Mouse (Mus musculus): Measurements from ENCODE around the gene Gm13420. TPM values are rescaled to one million over a fixed set of nuclear protein-coding genes. Genes with fewer than 3 reads are reported as not detected.
"Not testable (repeated sequence)": the region's sequence is repeated elsewhere in the genome, so short reads cannot be mapped to it uniquely, and the experiment has no call there.

Gene Gm13420
- not detected in 2 replicates for polyA plus RNA-seq (2014; fragmentation: Nextera tagmentation; extraction: Ambion mirVana)

DNA sequence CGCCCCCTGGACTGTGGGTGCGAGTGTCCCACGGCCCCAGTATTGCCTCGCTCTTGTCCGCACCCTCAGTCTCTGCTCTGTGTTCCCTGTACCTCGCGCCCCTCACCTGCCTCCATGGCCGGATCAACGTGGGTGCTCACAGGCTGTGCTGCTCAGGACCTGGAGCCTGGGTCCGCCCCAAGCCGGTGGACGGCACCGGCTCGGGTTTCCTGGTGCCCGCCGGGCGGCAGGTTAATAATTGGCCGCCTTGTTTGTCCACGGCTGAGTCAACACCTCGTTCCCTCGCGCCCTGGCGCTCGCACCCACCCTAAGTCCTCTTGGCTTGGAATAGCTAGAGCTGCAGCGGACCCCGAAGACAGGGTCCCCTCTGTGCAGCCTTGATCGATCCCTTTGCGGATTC is at the start of gene Gm13420:
TSS of gene Gm13420 (minus strand) at position 189 of the 400 bp plus-strand sequence.
- H3K4me1 ChIP-seq (replicated peaks; ENCODE audit: control insufficient read depth, insufficient read depth, low read length) = peaks cover 10% of the 10 kb centered on the region
- H3K9ac ChIP-seq (ENCODE audit: low read length) = no peak within 1 kb of the TSS; the same call in 1 of the 2 replicates
- no peak within 1 kb of the TSS for H3K27ac ChIP-seq (ENCODE audit: low read depth, low read length)
- ATAC-seq (replicated peaks; ENCODE audit: low FRiP score) (no peak), DNase-seq (ENCODE audit: low spot score) (no peak)
- peaks cover 48% of the 10 kb centered on the region for H3K27me3 ChIP-seq (ENCODE audit: control insufficient read depth, insufficient read depth, low read length)
- peak within 1 kb of the TSS; percentile 31; the same call in 1 of the 2 replicates for H3K4me2 ChIP-seq (ENCODE audit: low read depth, low read length, severe bottlenecking)
- no peaks in the 10 kb centered on the region for H3K36me3 ChIP-seq (ENCODE audit: control insufficient read depth, insufficient read depth, low read length)
- no peak within 1 kb of the TSS for H3K4me3 ChIP-seq (ENCODE audit: low read depth, low read length)
- no peaks in the 10 kb centered on the region for H3K9me3 ChIP-seq (ENCODE audit: control insufficient read depth, low read length)
- WGBS = 4% methylated on average over 28 of the region's 28 CpGs

DNA sequence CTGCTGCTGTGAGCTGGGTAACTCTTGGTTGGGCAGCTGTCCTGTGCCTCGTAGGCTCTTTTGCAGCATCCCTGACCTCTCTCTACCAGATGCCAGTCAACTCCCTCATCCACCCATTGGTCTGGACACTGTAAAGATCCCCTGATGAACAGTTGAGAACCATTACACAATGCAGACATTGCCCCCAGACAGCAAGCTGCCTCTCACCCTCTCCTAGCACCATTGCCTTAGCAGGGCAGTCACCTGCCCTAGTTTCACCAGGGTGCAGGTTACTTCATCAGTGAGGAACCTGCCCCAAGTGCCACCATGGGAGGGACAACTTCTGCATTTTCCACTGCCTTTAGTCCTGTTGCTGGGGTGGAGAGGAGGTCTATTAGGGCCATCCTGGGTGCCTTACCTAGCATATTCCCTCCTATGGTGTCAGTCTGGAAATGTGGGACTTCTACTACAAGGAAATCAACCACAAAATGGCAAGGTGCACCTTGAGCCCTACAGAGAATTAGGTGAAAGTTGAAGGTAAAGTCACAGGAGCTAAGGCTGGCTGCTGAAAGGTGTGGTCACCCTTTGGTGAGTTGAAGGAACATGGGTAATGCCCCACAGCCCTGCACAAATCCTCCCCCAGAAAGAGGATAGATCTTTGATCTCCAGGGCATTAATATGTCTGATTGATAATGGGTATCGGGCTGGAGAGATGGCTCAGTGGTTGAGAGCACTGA is 41.4 kb upstream of the Gm13420 start:
- Histone ChIP-seq H3K4me3 (ENCODE audit: low read depth, low read length) (no peak overlapping the region), H3K27ac (ENCODE audit: low read depth, low read length) (no peak overlapping the region), H3K9ac (ENCODE audit: low read length) (no peak overlapping the region), H3K4me1 (replicated peaks; ENCODE audit: control insufficient read depth, insufficient read depth, low read length) (no peaks in the 10 kb centered on the region), H3K36me3 (ENCODE audit: control insufficient read depth, insufficient read depth, low read length) (no peaks in the 10 kb centered on the region; the same call in 1 of the 2 replicates), H3K4me2 (ENCODE audit: low read depth, low read length, severe bottlenecking) (no peak overlapping the region), H3K9me3 (ENCODE audit: control insufficient read depth, low read length) (no peaks in the 10 kb centered on the region), H3K27me3 (ENCODE audit: control insufficient read depth, insufficient read depth, low read length) (no peaks in the 10 kb centered on the region)
- DNase-seq (ENCODE audit: low spot score) (no peak), ATAC-seq (replicated peaks; ENCODE audit: low FRiP score) (no peak)
- 86% methylated on average over 2 of the region's 2 CpGs for WGBS

DNA sequence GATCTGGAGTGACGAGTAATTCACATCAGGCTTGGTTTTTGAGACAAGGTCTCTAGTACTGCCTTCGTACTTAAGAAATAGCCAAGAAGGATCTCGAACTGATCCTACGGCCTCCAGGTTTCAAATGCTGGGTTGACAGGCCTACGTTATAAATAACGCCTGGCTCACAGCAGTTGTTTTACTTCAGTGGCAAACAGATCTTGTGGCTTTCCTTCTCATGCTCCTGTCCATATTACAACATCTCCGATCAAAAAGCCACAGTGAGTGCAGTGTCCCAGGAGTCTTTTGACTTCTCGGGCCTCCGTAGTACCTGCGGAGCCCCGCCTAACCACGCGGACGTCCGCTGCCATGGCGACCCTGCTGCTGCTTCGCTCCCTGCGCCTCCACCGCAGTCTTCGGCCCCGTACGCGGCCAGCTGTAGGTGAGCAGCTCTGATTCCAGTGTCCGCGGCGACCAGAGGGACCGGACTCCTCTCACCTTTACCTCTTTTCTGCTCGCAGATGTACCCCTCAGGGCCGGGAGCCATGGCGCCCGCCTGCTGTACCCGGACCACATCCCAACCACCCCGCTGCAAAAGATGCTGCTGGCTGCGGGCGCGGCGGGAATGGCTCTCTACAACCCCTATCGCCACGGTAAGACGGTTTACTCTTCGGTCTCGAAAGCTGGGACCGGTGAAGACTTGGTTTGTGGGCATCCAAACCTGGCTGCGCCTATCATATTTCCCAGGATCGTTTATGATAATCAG is 36.6 kb upstream of the Gm13420 start, which contains the start of gene Trub2:
TSS of gene Trub2 (minus strand) at position 566 of the 745 bp plus-strand sequence.
- Histone ChIP-seq H3K4me2 (ENCODE audit: low read depth, low read length, severe bottlenecking) (peak within 1 kb of the TSS; percentile 89), H3K9ac (ENCODE audit: low read length) (peak within 1 kb of the TSS; percentile 83), H3K36me3 (ENCODE audit: control insufficient read depth, insufficient read depth, low read length) (peaks cover 13% of the 10 kb centered on the region; the same call in 1 of the 2 replicates), H3K4me1 (replicated peaks; ENCODE audit: control insufficient read depth, insufficient read depth, low read length) (peaks cover 5% of the 10 kb centered on the region; the same call in 1 of the 2 replicates), H3K9me3 (ENCODE audit: control insufficient read depth, low read length) (no peaks in the 10 kb centered on the region), H3K27me3 (ENCODE audit: control insufficient read depth, insufficient read depth, low read length) (no peaks in the 10 kb centered on the region), H3K27ac (ENCODE audit: low read depth, low read length) (0 out of 2 replicates have a peak within 1 kb of the TSS, but pooled peaks have one; percentile 10), H3K4me3 (ENCODE audit: low read depth, low read length) (peak within 1 kb of the TSS; percentile 67)
- ATAC-seq (replicated peaks; ENCODE audit: low FRiP score) = peak; percentile 89
- WGBS = 1% methylated on average over 45 of the region's 45 CpGs
- DNase-seq (ENCODE audit: low spot score) = peak; percentile 84

DNA sequence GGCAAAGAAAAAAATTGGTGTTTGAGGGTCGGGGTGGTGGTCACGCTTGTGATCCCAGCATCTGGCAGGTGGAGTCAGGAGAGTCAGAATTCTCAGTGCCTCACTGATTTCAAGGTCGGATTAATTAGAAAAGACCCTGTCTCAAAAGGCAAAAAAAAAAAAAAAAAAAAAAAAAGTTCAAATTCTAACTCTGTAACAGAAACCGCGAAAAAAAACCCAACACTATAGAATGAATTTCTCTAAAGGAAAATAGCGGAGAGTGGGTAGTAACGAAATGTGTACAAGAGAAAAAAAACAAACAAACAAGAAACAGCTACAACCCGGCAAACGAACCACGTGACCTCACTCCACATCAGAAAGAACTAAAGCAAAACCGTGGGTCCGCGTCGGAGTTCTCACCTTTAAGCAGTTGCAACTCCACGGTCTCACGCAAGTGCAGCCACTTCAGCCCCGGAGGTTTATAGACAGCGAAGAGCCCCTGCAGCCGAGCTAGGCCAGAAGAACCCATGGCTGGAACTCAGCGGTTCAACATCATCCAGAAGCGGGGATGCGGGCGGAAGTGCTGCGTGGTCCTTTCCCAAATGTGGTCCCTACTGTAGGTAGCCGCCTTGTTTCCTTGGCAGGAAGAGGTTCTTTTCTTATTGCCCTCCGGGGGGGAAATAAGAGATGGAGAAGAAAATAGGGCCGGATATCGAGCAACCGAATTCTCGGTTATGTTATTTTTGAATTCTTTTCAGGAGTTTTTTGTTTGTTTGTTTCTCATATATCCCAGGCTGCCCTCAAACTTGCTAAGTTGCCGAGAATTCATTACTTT is 35.8 kb upstream of the Gm13420 start, which contains the start of gene Coq4:
TSS of gene Coq4 (plus strand) at position 390 of the 814 bp plus-strand sequence.
- 2% methylated on average over 31 of the region's 31 CpGs for WGBS
- ATAC-seq (replicated peaks; ENCODE audit: low FRiP score) (peak; percentile 91), DNase-seq (ENCODE audit: low spot score) (peak; percentile 89)
- Histone ChIP-seq H3K4me2 (ENCODE audit: low read depth, low read length, severe bottlenecking) (peak within 1 kb of the TSS; percentile 89), H3K9ac (ENCODE audit: low read length) (peak within 1 kb of the TSS; percentile 83), H3K4me3 (ENCODE audit: low read depth, low read length) (peak within 1 kb of the TSS; percentile 67), H3K9me3 (ENCODE audit: control insufficient read depth, low read length) (peaks cover under 1% of the 10 kb centered on the region; the same call in 1 of the 2 replicates), H3K27ac (ENCODE audit: low read depth, low read length) (0 out of 2 replicates have a peak within 1 kb of the TSS, but pooled peaks have one; percentile 10), H3K36me3 (ENCODE audit: control insufficient read depth, insufficient read depth, low read length) (peaks cover 20% of the 10 kb centered on the region), H3K4me1 (replicated peaks; ENCODE audit: control insufficient read depth, insufficient read depth, low read length) (peaks cover 5% of the 10 kb centered on the region; the same call in 1 of the 2 replicates), H3K27me3 (ENCODE audit: control insufficient read depth, insufficient read depth, low read length) (no peaks in the 10 kb centered on the region)

DNA sequence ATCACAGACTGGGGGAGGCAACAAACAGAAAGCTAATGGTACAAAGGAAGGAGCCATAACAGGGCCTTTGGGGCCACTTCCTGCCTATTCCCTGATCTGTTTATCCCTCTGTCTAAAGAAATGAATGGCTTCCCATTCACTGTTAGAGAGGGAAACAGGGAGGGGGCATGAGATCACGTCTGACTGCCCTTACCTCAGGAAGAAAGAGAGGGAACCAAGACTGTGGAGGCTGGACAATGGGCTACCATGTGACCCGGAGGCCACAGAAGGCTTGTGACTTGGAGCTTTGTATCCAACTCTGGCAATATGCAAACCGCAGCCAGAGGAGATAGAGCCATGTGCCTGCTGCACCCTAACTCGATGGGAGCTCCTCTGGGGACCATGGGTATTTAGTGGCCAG is 32.8 kb upstream of the Gm13420 start:
- peaks cover 31% of the 10 kb centered on the region for H3K36me3 ChIP-seq (ENCODE audit: control insufficient read depth, insufficient read depth, low read length)
- H3K27me3 ChIP-seq (ENCODE audit: control insufficient read depth, insufficient read depth, low read length) = no peaks in the 10 kb centered on the region
- WGBS = 75% methylated on average over 4 of the region's 4 CpGs
- H3K9ac ChIP-seq (ENCODE audit: low read length) = no peak overlapping the region
- no peak overlapping the region for H3K4me3 ChIP-seq (ENCODE audit: low read depth, low read length)
- ATAC-seq (replicated peaks; ENCODE audit: low FRiP score) = no peak
- no peak overlapping the region for H3K4me2 ChIP-seq (ENCODE audit: low read depth, low read length, severe bottlenecking)
- peaks cover 5% of the 10 kb centered on the region; the same call in 1 of the 2 replicates for H3K4me1 ChIP-seq (replicated peaks; ENCODE audit: control insufficient read depth, insufficient read depth, low read length)
- H3K9me3 ChIP-seq (ENCODE audit: control insufficient read depth, low read length) = peaks cover 7% of the 10 kb centered on the region; the same call in 1 of the 2 replicates
- no peak for DNase-seq (ENCODE audit: low spot score)
- H3K27ac ChIP-seq (ENCODE audit: low read depth, low read length) = no peak overlapping the region

DNA sequence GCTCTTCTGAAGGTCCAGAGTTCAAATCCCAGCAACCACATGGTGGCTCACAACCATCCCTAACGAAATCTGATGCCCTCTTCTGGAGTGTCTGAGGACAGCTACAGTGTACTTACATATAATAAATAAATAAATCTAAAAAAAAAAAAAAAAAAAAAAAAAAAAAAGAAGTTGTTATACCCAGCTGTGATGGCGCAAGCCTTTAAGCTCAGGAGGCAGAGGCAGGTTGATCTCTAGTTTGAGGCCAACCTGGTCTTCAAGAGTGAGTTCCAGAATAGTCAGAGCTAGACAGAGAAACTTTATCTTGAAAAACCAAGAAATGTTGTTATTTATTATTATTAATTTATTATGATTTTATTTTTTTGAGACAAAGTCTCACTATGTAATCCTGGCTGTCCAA is 29.8 kb upstream of the Gm13420 start:
- not testable (repeated sequence) for H3K9ac ChIP-seq (ENCODE audit: low read length); H3K4me1 ChIP-seq (replicated peaks; ENCODE audit: control insufficient read depth, insufficient read depth, low read length); H3K9me3 ChIP-seq (ENCODE audit: control insufficient read depth, low read length); H3K4me3 ChIP-seq (ENCODE audit: low read depth, low read length); ATAC-seq (replicated peaks; ENCODE audit: low FRiP score); H3K27ac ChIP-seq (ENCODE audit: low read depth, low read length); H3K4me2 ChIP-seq (ENCODE audit: low read depth, low read length, severe bottlenecking); DNase-seq (ENCODE audit: low spot score); H3K27me3 ChIP-seq (ENCODE audit: control insufficient read depth, insufficient read depth, low read length)
- WGBS = 92% methylated on average over 2 of the region's 2 CpGs
- peaks cover 42% of the 10 kb centered on the region for H3K36me3 ChIP-seq (ENCODE audit: control insufficient read depth, insufficient read depth, low read length)

DNA sequence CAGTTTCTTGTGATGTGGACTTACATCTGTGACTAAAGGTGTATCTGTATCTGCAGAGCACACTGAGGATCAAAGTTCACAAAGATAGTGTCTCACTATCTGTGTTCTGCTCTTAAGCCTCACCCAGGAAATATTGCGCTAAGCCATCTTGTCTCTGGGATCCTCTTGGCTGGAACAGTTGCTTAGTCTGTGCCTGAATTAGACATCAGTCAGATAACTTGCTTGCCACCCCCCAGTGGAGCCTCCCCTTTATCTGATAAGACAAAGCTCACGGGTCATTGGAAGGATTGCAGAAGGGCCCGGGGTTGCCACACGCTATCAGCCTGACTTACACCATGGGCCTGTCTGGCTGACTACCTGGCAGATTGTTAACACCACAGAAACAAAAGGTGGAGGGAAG is 21.8 kb upstream of the Gm13420 start:
- no peak overlapping the region for H3K4me3 ChIP-seq (ENCODE audit: low read depth, low read length)
- no peaks in the 10 kb centered on the region for H3K9me3 ChIP-seq (ENCODE audit: control insufficient read depth, low read length)
- H3K27ac ChIP-seq (ENCODE audit: low read depth, low read length) = no peak overlapping the region
- H3K4me2 ChIP-seq (ENCODE audit: low read depth, low read length, severe bottlenecking) = no peak overlapping the region
- no peaks in the 10 kb centered on the region for H3K4me1 ChIP-seq (replicated peaks; ENCODE audit: control insufficient read depth, insufficient read depth, low read length)
- H3K36me3 ChIP-seq (ENCODE audit: control insufficient read depth, insufficient read depth, low read length) = peaks cover 6% of the 10 kb centered on the region
- WGBS = 93% methylated on average over 4 of the region's 4 CpGs
- DNase-seq (ENCODE audit: low spot score) (no peak), ATAC-seq (replicated peaks; ENCODE audit: low FRiP score) (no peak)
- no peak overlapping the region for H3K9ac ChIP-seq (ENCODE audit: low read length)
- no peaks in the 10 kb centered on the region for H3K27me3 ChIP-seq (ENCODE audit: control insufficient read depth, insufficient read depth, low read length)

Measured in forebrain, embryonic 11.5 days (tissue).